Mouse (Mus musculus) midbrain, embryonic 10.5 days (tissue): ENCODE results near the gene Kcnj11. TPM values are rescaled to one million over a fixed set of nuclear protein-coding genes. Genes with fewer than 3 reads are reported as not detected.

Source experiments
- DNase-seq: peaks from one replicate; pipeline ENCODE4 v3.0.0-alpha.2; 2017; ENCODE audit warnings: low spot score
- H3K27ac ChIP-seq: fragments of 300-500 bp; sonication (generic); replicated peaks from 2 replicates; pipeline ENCODE4 v1.5.1; 2016; ENCODE audit warnings: mild to moderate bottlenecking
- H3K27me3 ChIP-seq: fragments of 300-500 bp; sonication (generic); 2 replicates; pipeline ENCODE4 v1.6.1; 2016; ENCODE audit warnings: low read depth, mild to moderate bottlenecking; ENCODE audit not compliant: poor library complexity, severe bottlenecking
- H3K36me3 ChIP-seq: fragments of 300-500 bp; sonication (generic); 2 replicates; pipeline ENCODE4 v1.6.1; 2016; ENCODE audit warnings: mild to moderate bottlenecking, moderate library complexity
- H3K4me1 ChIP-seq: fragments of 300-500 bp; sonication (generic); 2 replicates; pipeline ENCODE4 v1.6.1; 2016
- H3K4me3 ChIP-seq: fragments of 300-500 bp; sonication (generic); 2 replicates; pipeline ENCODE4 v1.5.1; 2016; ENCODE audit warnings: mild to moderate bottlenecking, moderate library complexity
- H3K9me3 ChIP-seq: fragments of 300-500 bp; sonication (generic); replicated peaks from 2 replicates; pipeline ENCODE4 v1.6.1; 2016; ENCODE audit warnings: mild to moderate bottlenecking
- WGBS: fragments of 180-500 bp; shearing (Covaris S2); methylation state at CpG from one replicate; pipeline ENCODE4 v1.1.7; 2016; 5-methylcytosine and 5-hydroxymethylcytosine counted together
- polyA plus RNA-seq: library from polyadenylated mRNA; unstranded; fragments of >200 nt; fragmentation: Nextera tagmentation; extraction: Ambion mirVana; gene quantifications from 2 replicates; pipeline ENCODE4 v1.2.1, GENCODE M21; 2016

Kcnj11 gene
- polyA plus RNA-seq, 1 experiment from 2014 or later, result 0.12 TPM

DNA sequence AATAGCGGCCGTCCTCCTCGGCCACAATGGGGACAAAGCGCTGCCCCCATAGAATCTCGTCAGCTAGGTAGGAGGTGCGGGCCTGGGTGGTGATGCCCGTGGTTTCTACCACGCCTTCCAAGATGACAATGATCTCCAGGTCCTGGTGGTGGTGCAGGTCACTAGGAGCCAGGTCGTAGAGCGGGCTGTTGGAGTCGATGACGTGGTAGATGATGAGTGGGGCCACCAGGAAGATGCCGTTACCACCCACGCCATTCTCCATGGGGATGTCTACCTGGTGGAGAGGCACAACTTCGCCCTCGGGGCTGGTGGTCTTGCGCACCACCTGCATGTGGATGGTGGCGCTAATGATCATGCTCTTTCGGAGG is 1.7 kb downstream of the Kcnj11 start:
- no peaks in the 10 kb centered on the region for H3K36me3 ChIP-seq
- H3K4me1 ChIP-seq, result peaks cover 12% of the 10 kb centered on the region
- 93% methylated on average over 19 of the region's 19 CpGs for WGBS
- H3K4me3 ChIP-seq, result no peak overlapping the region
- peaks cover 71% of the 10 kb centered on the region for H3K27me3 ChIP-seq
- no peak overlapping the region for H3K27ac ChIP-seq
- no peaks in the 10 kb centered on the region for H3K9me3 ChIP-seq
- DNase-seq, result no peak

DNA sequence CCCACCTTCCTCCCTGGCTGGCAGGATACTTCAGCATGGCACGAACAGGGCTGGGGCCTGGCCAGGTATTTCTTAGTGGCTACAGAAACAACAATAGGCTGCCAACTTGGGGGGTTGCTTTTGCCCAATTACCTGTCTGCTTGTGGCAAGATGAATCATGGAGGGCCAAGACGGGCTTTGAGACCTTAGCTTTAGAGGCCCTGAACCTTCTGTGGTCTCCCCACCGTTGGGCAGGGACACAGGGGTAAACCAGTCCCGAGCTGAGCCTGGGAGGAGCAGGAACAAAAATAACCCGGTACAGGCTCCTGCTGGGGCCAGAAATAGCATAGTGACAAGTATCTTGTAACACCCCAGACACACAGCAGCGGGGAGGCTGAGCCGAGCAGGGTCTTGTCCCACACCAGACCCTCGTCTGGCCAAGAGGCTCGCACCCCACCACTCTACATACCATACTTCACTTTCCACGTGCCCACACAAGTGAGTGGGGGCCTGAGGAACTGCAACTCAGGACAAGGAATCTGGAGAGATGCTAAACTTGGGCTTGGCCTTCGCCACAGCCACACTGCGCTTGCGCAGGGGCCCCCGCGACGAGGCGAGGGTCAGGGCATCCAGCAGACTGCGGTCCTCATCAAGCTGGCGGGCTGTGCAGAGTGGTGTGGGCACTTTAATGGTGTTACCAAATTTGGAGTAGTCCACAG is 2.2 kb downstream of the Kcnj11 start:
- H3K27ac ChIP-seq, result no peak overlapping the region
- 85% methylated on average over 19 of the region's 19 CpGs for WGBS
- H3K27me3 ChIP-seq, result peaks cover 76% of the 10 kb centered on the region
- H3K4me3 ChIP-seq, result no peak overlapping the region
- H3K4me1 ChIP-seq, result peaks cover 17% of the 10 kb centered on the region
- H3K9me3 ChIP-seq, result no peaks in the 10 kb centered on the region
- no peak for DNase-seq
- H3K36me3 ChIP-seq, result no peaks in the 10 kb centered on the region

GRCm38 (mm10) chr7:46097319-46097783 is 3.2 kb downstream of the Kcnj11 start:
- H3K36me3 ChIP-seq, result no peaks in the 10 kb centered on the region
- no peak for DNase-seq
- no peak overlapping the region for H3K4me3 ChIP-seq
- no peak overlapping the region for H3K27ac ChIP-seq
- H3K4me1 ChIP-seq, result peaks cover 27% of the 10 kb centered on the region
- H3K9me3 ChIP-seq, result no peaks in the 10 kb centered on the region
- WGBS, result 63% methylated on average over 4 of the region's 4 CpGs
- H3K27me3 ChIP-seq, result peaks cover 84% of the 10 kb centered on the region

GRCm38 (mm10) chr7:46096136-46096535 is 4.4 kb downstream of the Kcnj11 start:
- peaks cover 90% of the 10 kb centered on the region for H3K27me3 ChIP-seq
- H3K27ac ChIP-seq, result no peak overlapping the region
- WGBS, result 3% methylated on average over 4 of the region's 4 CpGs
- peak; percentile 72 for DNase-seq
- peaks cover 27% of the 10 kb centered on the region for H3K4me1 ChIP-seq
- H3K36me3 ChIP-seq, result no peaks in the 10 kb centered on the region
- no peaks in the 10 kb centered on the region for H3K9me3 ChIP-seq
- no peak overlapping the region for H3K4me3 ChIP-seq

DNA sequence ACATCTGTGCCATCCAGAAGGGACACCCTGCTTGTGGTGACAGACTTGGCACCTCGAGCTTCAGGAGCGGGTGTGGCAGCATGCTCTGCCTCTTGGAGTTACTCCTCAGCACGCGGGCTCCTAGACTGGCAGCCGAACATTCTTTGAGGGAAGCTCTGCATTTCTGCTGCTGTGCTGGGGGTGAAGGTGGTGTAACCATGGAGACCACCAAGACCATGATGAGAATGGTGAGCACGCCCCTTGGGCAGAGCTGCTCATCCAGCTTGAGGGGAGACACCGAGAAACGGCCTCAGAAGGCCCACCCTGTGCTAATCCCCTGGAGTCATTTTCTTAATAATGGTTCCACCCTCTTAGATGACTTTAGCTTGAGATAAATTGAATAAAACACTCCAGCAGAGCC is 7.8 kb downstream of the Kcnj11 start:
- H3K36me3 ChIP-seq, result no peaks in the 10 kb centered on the region
- peak; percentile 55 for DNase-seq
- peak overlapping the region; percentile 7; the same call in 1 of the 2 replicates for H3K4me3 ChIP-seq
- H3K27ac ChIP-seq, result no peak overlapping the region
- H3K9me3 ChIP-seq, result peaks cover 12% of the 10 kb centered on the region; the same call in 1 of the 2 replicates
- H3K27me3 ChIP-seq, result peaks cover 77% of the 10 kb centered on the region
- 17% methylated on average over 8 of the region's 8 CpGs for WGBS
- H3K4me1 ChIP-seq, result peaks cover 18% of the 10 kb centered on the region

DNA sequence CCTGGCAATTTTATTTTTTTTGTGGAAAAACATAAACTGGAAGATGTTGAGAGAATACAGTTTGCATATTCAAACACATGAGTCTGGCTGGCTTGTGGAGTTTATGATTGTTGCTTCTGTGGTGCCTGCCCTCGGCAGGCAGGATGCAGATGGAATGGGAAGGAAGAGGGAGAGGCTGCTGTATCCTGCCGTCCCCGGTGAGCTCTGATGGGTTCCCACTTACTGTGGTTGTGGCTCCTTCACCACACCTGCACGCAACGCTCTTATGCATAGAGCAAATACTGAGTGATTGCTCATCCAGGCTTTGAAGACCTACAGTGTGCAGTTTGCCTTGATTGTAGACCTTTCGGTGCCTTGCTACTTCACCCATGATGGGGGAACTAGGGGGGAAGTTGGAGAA is 12.3 kb downstream of the Kcnj11 start:
- H3K27me3 ChIP-seq, result peaks cover 32% of the 10 kb centered on the region
- DNase-seq, result no peak
- 96% methylated on average over 6 of the region's 6 CpGs for WGBS
- peaks cover 12% of the 10 kb centered on the region; the same call in 1 of the 2 replicates for H3K9me3 ChIP-seq
- H3K27ac ChIP-seq, result no peak overlapping the region
- H3K36me3 ChIP-seq, result peaks cover 24% of the 10 kb centered on the region
- H3K4me3 ChIP-seq, result no peak overlapping the region
- H3K4me1 ChIP-seq, result peaks cover 13% of the 10 kb centered on the region

GRCm38 (mm10) chr7:46086378-46086777 is 14.2 kb downstream of the Kcnj11 start:
- H3K4me1 ChIP-seq, result peaks cover 4% of the 10 kb centered on the region; the same call in 1 of the 2 replicates
- H3K27me3 ChIP-seq, result peaks cover 17% of the 10 kb centered on the region
- DNase-seq, result no peak
- no peak overlapping the region for H3K27ac ChIP-seq
- peaks cover 12% of the 10 kb centered on the region; the same call in 1 of the 2 replicates for H3K9me3 ChIP-seq
- 91% methylated on average over 6 of the region's 6 CpGs for WGBS
- peaks cover 43% of the 10 kb centered on the region for H3K36me3 ChIP-seq
- H3K4me3 ChIP-seq, result no peak overlapping the region

GRCm38 (mm10) chr7:46084839-46085513 is 15.6 kb downstream of the Kcnj11 start:
- H3K36me3 ChIP-seq, result peaks cover 57% of the 10 kb centered on the region
- H3K27ac ChIP-seq, result no peak overlapping the region
- H3K4me1 ChIP-seq, result peaks cover 4% of the 10 kb centered on the region; the same call in 1 of the 2 replicates
- DNase-seq, result no peak
- 82% methylated on average over 16 of the region's 16 CpGs for WGBS
- H3K4me3 ChIP-seq, result no peak overlapping the region
- H3K27me3 ChIP-seq, result peaks cover 3% of the 10 kb centered on the region; the same call in 1 of the 2 replicates
- peaks cover 12% of the 10 kb centered on the region; the same call in 1 of the 2 replicates for H3K9me3 ChIP-seq

- peaks cover 8% of the 10 kb centered on the region; the same call in 1 of the 2 replicates for H3K9me3 ChIP-seq
- H3K36me3 ChIP-seq, result peaks cover 66% of the 10 kb centered on the region
- H3K4me1 ChIP-seq, result peaks cover 4% of the 10 kb centered on the region; the same call in 1 of the 2 replicates
- WGBS, result 91% methylated on average over 10 of the region's 10 CpGs
- DNase-seq, result no peak
- no peaks in the 10 kb centered on the region for H3K27me3 ChIP-seq
- H3K4me3 ChIP-seq, result no peak overlapping the region
- H3K27ac ChIP-seq, result no peak overlapping the region
Measured at GRCm38 (mm10) chr7:46084024-46084423, 16.5 kb downstream of the Kcnj11 start.

GRCm38 (mm10) chr7:46077675-46078074 is 22.9 kb downstream of the Kcnj11 start:
- Histone ChIP-seq H3K9me3 (no peaks in the 10 kb centered on the region), H3K4me1 (no peaks in the 10 kb centered on the region), H3K36me3 (peaks cover 95% of the 10 kb centered on the region), H3K4me3 (no peak overlapping the region), H3K27me3 (no peaks in the 10 kb centered on the region), H3K27ac (no peak overlapping the region)
- no peak for DNase-seq
- 94% methylated on average over 12 of the region's 12 CpGs for WGBS

GRCm38 (mm10) chr7:46076844-46077243 is 23.7 kb downstream of the Kcnj11 start:
- H3K4me1 ChIP-seq, result no peaks in the 10 kb centered on the region
- H3K27me3 ChIP-seq, result no peaks in the 10 kb centered on the region
- H3K4me3 ChIP-seq, result no peak overlapping the region
- peaks cover 95% of the 10 kb centered on the region for H3K36me3 ChIP-seq
- DNase-seq, result no peak
- 89% methylated on average over 7 of the region's 7 CpGs for WGBS
- no peak overlapping the region for H3K27ac ChIP-seq
- no peaks in the 10 kb centered on the region for H3K9me3 ChIP-seq

DNA sequence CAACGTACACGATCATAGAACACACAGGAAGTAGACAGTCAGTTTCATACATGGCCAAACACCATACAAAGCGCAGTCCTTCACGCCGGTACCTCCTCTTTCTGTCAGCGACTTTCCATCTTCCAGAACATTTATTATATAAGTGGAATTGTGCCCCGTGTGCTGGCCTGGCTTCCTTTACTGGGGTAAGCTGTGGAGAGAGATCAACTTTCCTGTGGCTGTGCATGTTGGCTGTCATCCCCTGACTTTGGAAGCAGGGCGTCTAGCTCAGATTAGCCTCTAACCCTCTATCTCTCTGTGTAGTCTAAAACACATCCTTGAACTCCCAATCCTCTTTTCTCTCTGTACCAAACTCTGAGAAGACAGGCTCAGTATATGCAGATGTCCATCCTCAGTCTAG is 31.7 kb downstream of the Kcnj11 start:
- Histone ChIP-seq H3K9me3 (no peaks in the 10 kb centered on the region), H3K4me1 (no peaks in the 10 kb centered on the region), H3K4me3 (no peak overlapping the region), H3K27me3 (no peaks in the 10 kb centered on the region), H3K36me3 (peaks cover 98% of the 10 kb centered on the region), H3K27ac (no peak overlapping the region)
- 95% methylated on average over 8 of the region's 8 CpGs for WGBS
- no peak for DNase-seq

DNA sequence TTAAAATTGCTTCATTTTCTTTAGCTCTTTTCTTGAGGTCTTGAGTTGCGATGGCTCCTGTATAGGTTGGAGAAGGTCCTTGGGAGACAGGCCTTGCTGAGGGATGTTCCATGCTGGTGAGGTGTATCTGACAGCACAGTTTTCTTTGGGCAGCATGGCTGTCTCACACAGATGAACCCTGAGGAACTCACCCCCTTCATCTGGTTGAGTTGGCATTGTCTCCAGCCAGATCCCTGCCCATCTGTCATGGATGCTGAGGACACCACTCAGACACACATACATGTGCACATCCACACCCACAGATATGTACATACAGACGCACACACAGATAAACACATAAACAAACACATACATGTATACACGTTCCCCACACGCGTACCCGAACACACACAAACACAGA is 37.3 kb downstream of the Kcnj11 start:
- Histone ChIP-seq H3K36me3 (peaks cover 98% of the 10 kb centered on the region), H3K4me1 (no peaks in the 10 kb centered on the region), H3K4me3 (no peak overlapping the region), H3K27ac (no peak overlapping the region), H3K9me3 (no peaks in the 10 kb centered on the region), H3K27me3 (no peaks in the 10 kb centered on the region)
- no peak for DNase-seq
- 94% methylated on average over 6 of the region's 6 CpGs for WGBS
